Mouse (Mus musculus): ENCODE measurements around the gene Zfp385c. TPM values are rescaled to one million over a fixed set of nuclear protein-coding genes. Genes with fewer than 3 reads are reported as not detected.

Zfp385c gene
- total and polyA plus RNA-seq, 3 experiments, result 0.12 to 0.15 TPM; not detected in 1

DNA sequence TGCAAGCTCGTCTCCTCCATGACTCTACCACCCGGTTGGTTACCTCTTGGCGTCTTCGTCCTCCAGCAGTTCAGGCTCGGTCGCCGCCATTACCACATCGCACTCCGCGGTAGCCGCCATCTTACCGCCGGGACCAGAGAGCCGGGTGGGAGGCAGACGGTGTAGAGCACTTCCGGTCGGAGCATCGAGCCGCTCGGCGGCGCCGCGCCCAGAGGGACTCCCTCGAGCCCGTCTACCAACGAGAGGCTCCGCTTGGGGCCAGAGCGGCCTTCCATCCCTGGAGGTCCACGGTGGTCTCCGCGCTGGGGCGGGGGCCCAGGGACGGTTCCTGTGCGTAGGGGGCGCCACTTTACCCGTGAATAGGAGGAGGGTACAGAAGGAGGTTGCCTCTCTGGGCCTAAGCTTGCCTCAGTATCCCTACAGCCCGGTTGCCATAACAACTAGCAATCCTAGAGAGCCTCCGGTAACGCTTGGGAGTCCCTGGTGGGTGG is 72.7 kb downstream of the Zfp385c start (continued):
- TF ChIP-seq ZNF384 (IDR thresholded peaks at IDR 0.05; ENCODE audit: low read depth, low read length), result no peak
- peak; percentile 59; the same call in 1 of the 2 replicates for TF ChIP-seq GABPA (IDR thresholded peaks at IDR 0.05; ENCODE audit: low read depth, low read length)
- TF ChIP-seq MAFK (IDR thresholded peaks at IDR 0.05; ENCODE audit: borderline replicate concordance, low read depth, low read length), result no peak
- TF ChIP-seq HCFC1 (IDR thresholded peaks at IDR 0.05; ENCODE audit: low read depth, low read length), result peak; percentile 88
- peak; percentile 83 for TF ChIP-seq TBP (IDR thresholded peaks at IDR 0.05; ENCODE audit: low read depth, low read length)
- TF ChIP-seq MYC (IDR thresholded peaks at IDR 0.05; ENCODE audit: low read depth, low read length), result no peak; the same call in 1 of the 2 replicates
- no peak for TF ChIP-seq BHLHE40 (IDR thresholded peaks at IDR 0.05; ENCODE audit: borderline replicate concordance, low read depth, low read length)
- TF ChIP-seq SIN3A (IDR thresholded peaks at IDR 0.05; ENCODE audit: low read length), result peak; percentile 12
- TF ChIP-seq NELFE (IDR thresholded peaks at IDR 0.05; ENCODE audit: low read depth, low read length), result peak; percentile 52
- no peak for TF ChIP-seq ZC3H11A (IDR thresholded peaks at IDR 0.05; ENCODE audit: low read depth, low read length)
- no peak for TF ChIP-seq EP300 (IDR thresholded peaks at IDR 0.05; ENCODE audit: low read depth in 1 of 2, low read length in 2 of 2)
- TF ChIP-seq TAL1 (IDR thresholded peaks at IDR 0.05; ENCODE audit: low read length), result no peak
- TF ChIP-seq ZMIZ1 (IDR thresholded peaks at IDR 0.05; ENCODE audit: low read depth, low read length), result no peak
- peak; percentile 68; the same call in 1 of the 2 replicates for TF ChIP-seq POLR2AphosphoS2 (IDR thresholded peaks at IDR 0.05; ENCODE audit: low read length)
- TF ChIP-seq MAX (IDR thresholded peaks at IDR 0.05; ENCODE audit: low read length), result no peak
- no peak for TF ChIP-seq CHD1 (IDR thresholded peaks at IDR 0.05; ENCODE audit: low read depth, low read length)
- 0 out of 2 replicates have a peak, but pooled peaks have one; percentile 1 for TF ChIP-seq E2F4 (IDR thresholded peaks at IDR 0.05; ENCODE audit: borderline replicate concordance, low read depth, low read length)
- peak; percentile 49; the same call in 1 of the 2 replicates for TF ChIP-seq NRF1 (IDR thresholded peaks at IDR 0.05; ENCODE audit: insufficient read depth, low read depth, low read length, poor library complexity, severe bottlenecking)
- TF ChIP-seq UBTF (IDR thresholded peaks at IDR 0.05; ENCODE audit: borderline replicate concordance, insufficient read depth, low read depth, low read length), result 0 out of 2 replicates have a peak, but pooled peaks have one; percentile 61
- TF ChIP-seq KAT2A (conservative IDR thresholded peaks at IDR 0.05; ENCODE audit: low read depth, low read length), result peak; percentile 48; the same call in 1 of the 2 replicates
- no peak for TF ChIP-seq GATA1 (IDR thresholded peaks at IDR 0.05; ENCODE audit: low read depth, low read length)

DNA sequence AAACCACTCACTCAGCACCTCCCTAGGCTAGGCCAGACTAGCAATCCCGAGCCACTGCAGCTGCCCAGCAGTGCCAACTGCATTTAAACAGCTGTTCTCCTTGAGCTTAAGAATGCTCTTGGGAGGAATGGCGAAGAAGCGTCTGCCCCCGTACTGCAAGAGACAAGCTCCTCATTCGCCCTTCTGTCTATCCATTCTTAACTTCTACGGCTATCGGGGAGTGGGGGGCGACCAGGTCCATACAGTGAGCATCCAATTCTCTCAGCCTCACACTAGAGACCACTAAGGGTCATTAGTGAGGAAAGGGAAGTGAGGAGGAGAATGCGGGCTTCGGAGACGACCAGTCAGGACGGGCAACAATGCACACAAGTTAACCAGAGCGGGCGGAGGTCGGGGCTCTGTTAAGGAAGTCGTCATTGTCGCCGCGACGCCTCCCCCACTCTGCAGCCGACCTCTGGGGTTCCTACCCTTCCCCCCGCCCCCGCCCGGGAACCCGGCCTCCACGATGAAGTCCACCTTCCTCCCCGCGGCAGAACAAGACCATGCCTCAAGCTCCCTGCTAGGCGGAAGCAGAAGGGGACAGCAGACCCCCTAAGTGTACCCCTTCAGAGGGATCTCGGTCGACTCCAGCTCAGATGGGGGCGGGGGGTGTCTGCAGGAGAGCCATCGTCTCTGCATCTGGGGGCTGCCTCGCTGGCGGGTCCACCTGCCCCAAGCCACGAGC is 73.3 kb downstream of the Zfp385c start, which contains the start of gene Nkiras2:
Nkiras2 (plus strand) TSS at position 484 of the 724 bp plus-strand sequence.
- H3K4me1 ChIP-seq (ENCODE audit: control insufficient read depth in 1 of 2, insufficient read depth in 2 of 2, low read length in 2 of 2), result peaks cover 5 to 24% of the 10 kb centered on the region in 2 experiments
- H3K4me3 ChIP-seq (ENCODE audit: control insufficient read depth in 1 of 2, insufficient read depth in 1 of 2, low read depth in 2 of 2, low read length in 2 of 2), result peak within 1 kb of the TSS; percentile 87 to 94
- DNase-seq (ENCODE audit: low read depth, low spot score), result peak; percentile 95
- peak within 1 kb of the TSS; percentile 90 for H3K27ac ChIP-seq (ENCODE audit: control insufficient read depth, low read depth, low read length)
- peak within 1 kb of the TSS; percentile 94 for H3K9ac ChIP-seq (ENCODE audit: control insufficient read depth, low read depth, low read length, poor library complexity, severe bottlenecking)
- H3K9me3 ChIP-seq (replicated peaks; ENCODE audit: insufficient read depth, low read length), result no peaks in the 10 kb centered on the region
- H3K79me2 ChIP-seq (ENCODE audit: control insufficient read depth, insufficient read depth, low read length, poor library complexity), result peaks cover 56% of the 10 kb centered on the region
- TF ChIP-seq TCF12 (IDR thresholded peaks at IDR 0.05; ENCODE audit: low read depth, low read length) (0 out of 2 replicates have a peak, but pooled peaks have one; percentile 30), TBP (IDR thresholded peaks at IDR 0.05; ENCODE audit: low read depth, low read length) (peak; percentile 26; the same call in 1 of the 2 replicates), NRF1 (IDR thresholded peaks at IDR 0.05; ENCODE audit: insufficient read depth, low read depth, low read length, poor library complexity, severe bottlenecking) (0 out of 2 replicates have a peak, but pooled peaks have one; percentile 8), TAL1 (IDR thresholded peaks at IDR 0.05; ENCODE audit: low read length) (no peak), NELFE (IDR thresholded peaks at IDR 0.05; ENCODE audit: low read depth, low read length) (peak; percentile 71), MAX (IDR thresholded peaks at IDR 0.05; ENCODE audit: low read length) (peak; percentile 41), E2F4 (IDR thresholded peaks at IDR 0.05; ENCODE audit: borderline replicate concordance, low read depth, low read length) (no peak), RAD21 (IDR thresholded peaks at IDR 0.05; ENCODE audit: low read depth, low read length) (no peak), MEF2A (IDR thresholded peaks at IDR 0.05; ENCODE audit: extremely low read depth, insufficient replicate concordance, low read depth, low read length, poor library complexity, severe bottlenecking) (no peak), MXI1 (IDR thresholded peaks at IDR 0.05; ENCODE audit: low read depth, low read length) (peak; percentile 87), MYC (IDR thresholded peaks at IDR 0.05; ENCODE audit: low read depth, low read length) (peak; percentile 12; the same call in 1 of the 2 replicates), MAZ (IDR thresholded peaks at IDR 0.05; ENCODE audit: low read depth, low read length) (peak; percentile 94), ELF1 (IDR thresholded peaks at IDR 0.05; ENCODE audit: low read depth, low read length) (peak; percentile 55; the same call in 1 of the 2 replicates), ETS1 (IDR thresholded peaks at IDR 0.05; ENCODE audit: low read depth, low read length) (no peak; the same call in 1 of the 2 replicates), HCFC1 (IDR thresholded peaks at IDR 0.05; ENCODE audit: low read depth, low read length) (peak; percentile 75), SIN3A (IDR thresholded peaks at IDR 0.05; ENCODE audit: low read length) (peak; percentile 89), EP300 (IDR thresholded peaks at IDR 0.05; ENCODE audit: low read depth in 1 of 2, low read length in 2 of 2) (peak in 1 of 2 experiments; percentile 32; a peak in 2 of 4 replicates)
- no peaks in the 10 kb centered on the region for H3K27me3 ChIP-seq (ENCODE audit: control insufficient read depth in 1 of 2, insufficient read depth in 2 of 2, low read length in 2 of 2)
- H3K36me3 ChIP-seq (ENCODE audit: control insufficient read depth in 1 of 2, insufficient read depth in 2 of 2, low read length in 2 of 2), result peaks cover 5 to 28% of the 10 kb centered on the region in 2 experiments

All from MEL (cell line).